Mouse (Mus musculus) mammary gland, adult 2 months (tissue): ENCODE results near the gene AF366264. TPM values are rescaled to one million over a fixed set of nuclear protein-coding genes. Genes with fewer than 3 reads are reported as not detected.

Source experiments
- polyA plus RNA-seq: library from polyadenylated mRNA; depleted of rRNA; stranded (reverse); fragments of >200 nt; gene quantifications from 2 replicates; pipeline ENCODE4 v1.2.3, GENCODE M21; 2012; ENCODE audit warnings: low replicate concordance; rRNA removed

Gene AF366264
- not detected in 2 replicates for polyA plus RNA-seq

DNA sequence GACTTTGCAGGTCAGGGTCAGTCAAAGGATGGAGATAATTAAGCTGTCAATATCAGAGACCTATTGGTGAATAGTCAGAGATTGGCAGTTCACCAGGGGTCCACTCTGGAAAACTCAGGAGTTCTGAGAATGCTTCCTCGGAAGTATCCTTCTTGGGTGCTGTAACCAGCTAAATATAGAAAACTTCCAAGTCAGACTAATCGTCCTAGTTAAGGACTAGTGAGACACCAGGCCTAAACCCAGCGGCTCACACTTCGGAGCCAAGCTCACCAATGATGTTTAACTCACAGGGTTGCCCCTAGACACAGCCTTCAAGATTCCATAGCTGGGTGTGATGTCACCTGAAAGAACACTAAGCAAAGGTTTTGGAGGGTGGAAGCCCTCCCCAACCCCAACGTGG lies at the start of gene AF366264:
Gene AF366264, minus strand, starts transcription at position 101 of the 400 bp plus-strand sequence.

DNA sequence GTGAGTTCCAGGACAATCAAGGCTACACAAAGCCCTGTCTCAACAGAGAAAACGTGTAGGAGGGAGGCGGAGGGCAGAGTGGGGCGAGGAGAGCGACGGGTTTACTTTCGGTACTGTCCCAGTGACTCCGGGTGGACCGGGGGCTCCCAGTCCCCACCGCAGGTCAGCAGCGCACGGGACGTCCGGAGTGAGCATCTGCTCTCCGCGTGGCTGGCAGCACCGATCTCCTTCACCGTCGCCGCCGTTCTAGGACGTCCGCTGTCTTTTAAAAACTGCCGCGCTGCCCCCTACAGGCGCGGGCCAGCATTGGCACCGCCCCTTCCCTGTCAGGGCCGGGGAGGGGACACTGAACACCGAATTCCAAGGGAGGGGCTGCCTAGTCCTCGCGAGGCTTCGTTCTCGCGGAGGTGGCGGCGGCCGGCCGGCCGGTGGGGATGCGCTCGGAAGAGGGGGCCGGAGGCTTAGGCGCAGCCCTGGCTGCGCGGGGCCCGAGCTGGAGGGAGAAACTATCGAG lies 52.9 kb downstream of the AF366264 start, which contains the start of gene Upf3a:
Gene Upf3a, plus strand, starts transcription at position 366 of the 514 bp plus-strand sequence.

Other genes with a start within 250 kb of the AF366264 start
- 72.2 and 87.2 TPM in 2 replicates for gene Rasa3, start 160.8 kb downstream of the AF366264 start, polyA plus RNA-seq
- gene Cfap97d2, start 132.5 kb downstream of the AF366264 start, polyA plus RNA-seq = not detected in 2 replicates
- 35.8 and 46.5 TPM in 2 replicates for gene Cdc16, start 80.7 kb downstream of the AF366264 start, polyA plus RNA-seq
- 7.3 and 8.0 TPM in 2 replicates for gene Upf3a, start 52.8 kb downstream of the AF366264 start, polyA plus RNA-seq
- gene Champ1, start 31.3 kb upstream of the AF366264 start, polyA plus RNA-seq = 11.4 and 12.3 TPM in 2 replicates
- gene Coprs, start 51.9 kb upstream of the AF366264 start, polyA plus RNA-seq = 8.0 and 12.2 TPM in 2 replicates